Mouse (Mus musculus) bone marrow, adult 2 months (tissue): ENCODE measurements around the gene Grid1.

Experiments used
- CTCF ChIP-seq: fragments of 200-500 bp; IDR thresholded peaks from 2 replicates; pipeline ENCODE4 v1.5.1; 2011; ENCODE audit warnings: low read length, control low read depth; ENCODE audit not compliant: control insufficient read depth, insufficient read depth
- POLR2A ChIP-seq: fragments of 200-500 bp; IDR thresholded peaks from 2 replicates; pipeline ENCODE4 v1.6.1; 2011; ENCODE audit warnings: low read depth, mild to moderate bottlenecking, control low read depth, low read length, borderline replicate concordance; ENCODE audit not compliant: control insufficient read depth

- TF ChIP-seq CTCF: no peak
- TF ChIP-seq POLR2A: no peak
Measured at GRCm38 (mm10) chr14:35103639-35104210, 283.8 kb downstream of the Grid1 start.
